Mouse (Mus musculus): ENCODE data around the gene Gtf3c4. TPM values are rescaled to one million over a fixed set of nuclear protein-coding genes. Genes with fewer than 3 reads are reported as not detected.

Gene Gtf3c4
- polyA plus RNA-seq, 1 experiment: 12.6 TPM

- H3K4me3 ChIP-seq (ENCODE audit: insufficient read depth, low read length): no peak overlapping the region
- H3K27ac ChIP-seq (ENCODE audit: insufficient read depth, low read length): no peak overlapping the region
- no peaks in the 10 kb centered on the region for H3K4me1 ChIP-seq (ENCODE audit: control insufficient read depth, insufficient read depth, low read length)
- TF ChIP-seq CTCF (IDR thresholded peaks at IDR 0.05; ENCODE audit: extremely low read depth, insufficient read depth, low read length) (no peak), POLR2A (IDR thresholded peaks at IDR 0.05; ENCODE audit: extremely low read depth, insufficient read depth, low read length) (no peak)
Measured at GRCm38 (mm10) chr2:28859303-28859702, 19.1 kb upstream of the Gtf3c4 start.

- no peak overlapping the region for H3K4me3 ChIP-seq (ENCODE audit: insufficient read depth, low read length)
Measured at GRCm38 (mm10) chr2:28855773-28856172, 15.6 kb upstream of the Gtf3c4 start.

GRCm38 (mm10) chr2:28852594-28852993 is 12.4 kb upstream of the Gtf3c4 start:
- H3K27ac ChIP-seq (ENCODE audit: insufficient read depth, low read length): no peak overlapping the region
- no peak overlapping the region for H3K4me3 ChIP-seq (ENCODE audit: insufficient read depth, low read length)
- TF ChIP-seq CTCF (IDR thresholded peaks at IDR 0.05; ENCODE audit: extremely low read depth, insufficient read depth, low read length): no peak
- no peak for TF ChIP-seq POLR2A (IDR thresholded peaks at IDR 0.05; ENCODE audit: extremely low read depth, insufficient read depth, low read length)
- no peaks in the 10 kb centered on the region for H3K4me1 ChIP-seq (ENCODE audit: control insufficient read depth, insufficient read depth, low read length)

More at GRCm38 (mm10) chr2:28855773-28856172, 15.6 kb upstream of the Gtf3c4 start:
- Histone ChIP-seq H3K27ac (ENCODE audit: insufficient read depth, low read length) (no peak overlapping the region), H3K4me1 (ENCODE audit: control insufficient read depth, insufficient read depth, low read length) (no peaks in the 10 kb centered on the region)
- TF ChIP-seq CTCF (IDR thresholded peaks at IDR 0.05; ENCODE audit: extremely low read depth, insufficient read depth, low read length): no peak
- no peak for TF ChIP-seq POLR2A (IDR thresholded peaks at IDR 0.05; ENCODE audit: extremely low read depth, insufficient read depth, low read length)

- no peak for TF ChIP-seq POLR2A (IDR thresholded peaks at IDR 0.05; ENCODE audit: extremely low read depth, insufficient read depth, low read length)
- no peak for TF ChIP-seq CTCF (IDR thresholded peaks at IDR 0.05; ENCODE audit: extremely low read depth, insufficient read depth, low read length)
- no peaks in the 10 kb centered on the region for H3K4me1 ChIP-seq (ENCODE audit: control insufficient read depth, insufficient read depth, low read length)
- no peak overlapping the region for H3K4me3 ChIP-seq (ENCODE audit: insufficient read depth, low read length)
- H3K27ac ChIP-seq (ENCODE audit: insufficient read depth, low read length): no peak overlapping the region
Measured at GRCm38 (mm10) chr2:28848879-28849278, 8.7 kb upstream of the Gtf3c4 start.

GRCm38 (mm10) chr2:28842042-28842441 is 1.9 kb upstream of the Gtf3c4 start:
- TF ChIP-seq POLR2A (IDR thresholded peaks at IDR 0.05; ENCODE audit: extremely low read depth, insufficient read depth, low read length) (no peak), CTCF (IDR thresholded peaks at IDR 0.05; ENCODE audit: extremely low read depth, insufficient read depth, low read length) (no peak)
- Histone ChIP-seq H3K4me1 (ENCODE audit: control insufficient read depth, insufficient read depth, low read length) (peaks cover 3% of the 10 kb centered on the region; the same call in 1 of the 2 replicates), H3K27ac (ENCODE audit: insufficient read depth, low read length) (no peak overlapping the region), H3K4me3 (ENCODE audit: insufficient read depth, low read length) (no peak overlapping the region)

- Histone ChIP-seq H3K4me1 (ENCODE audit: control insufficient read depth, insufficient read depth, low read length) (peaks cover 5% of the 10 kb centered on the region; the same call in 1 of the 2 replicates), H3K27ac (ENCODE audit: insufficient read depth, low read length) (peak overlapping the region; percentile 72; the same call in 1 of the 2 replicates), H3K4me3 (ENCODE audit: insufficient read depth, low read length) (peak overlapping the region; percentile 94)
- TF ChIP-seq CTCF (IDR thresholded peaks at IDR 0.05; ENCODE audit: extremely low read depth, insufficient read depth, low read length) (no peak), POLR2A (IDR thresholded peaks at IDR 0.05; ENCODE audit: extremely low read depth, insufficient read depth, low read length) (no peak)
Measured at GRCm38 (mm10) chr2:28839501-28840221, 499 bp downstream of the Gtf3c4 start.

GRCm38 (mm10) chr2:28836181-28836940 is 3.8 kb downstream of the Gtf3c4 start:
- Histone ChIP-seq H3K4me3 (ENCODE audit: insufficient read depth, low read length) (no peak overlapping the region), H3K27ac (ENCODE audit: insufficient read depth, low read length) (no peak overlapping the region), H3K4me1 (ENCODE audit: control insufficient read depth, insufficient read depth, low read length) (peaks cover 5% of the 10 kb centered on the region; the same call in 1 of the 2 replicates)
- TF ChIP-seq CTCF (IDR thresholded peaks at IDR 0.05; ENCODE audit: extremely low read depth, insufficient read depth, low read length): no peak
- TF ChIP-seq POLR2A (IDR thresholded peaks at IDR 0.05; ENCODE audit: extremely low read depth, insufficient read depth, low read length): no peak

GRCm38 (mm10) chr2:28829265-28829664 is 10.9 kb downstream of the Gtf3c4 start:
- no peak overlapping the region for H3K4me3 ChIP-seq (ENCODE audit: insufficient read depth, low read length)
- H3K4me1 ChIP-seq (ENCODE audit: control insufficient read depth, insufficient read depth, low read length): no peaks in the 10 kb centered on the region
- H3K27ac ChIP-seq (ENCODE audit: insufficient read depth, low read length): no peak overlapping the region
- 0 out of 2 replicates have a peak, but pooled peaks have one; percentile 4 for TF ChIP-seq CTCF (IDR thresholded peaks at IDR 0.05; ENCODE audit: extremely low read depth, insufficient read depth, low read length)
- TF ChIP-seq POLR2A (IDR thresholded peaks at IDR 0.05; ENCODE audit: extremely low read depth, insufficient read depth, low read length): no peak

- H3K27ac ChIP-seq (ENCODE audit: insufficient read depth, low read length): no peak overlapping the region
- no peak overlapping the region for H3K4me3 ChIP-seq (ENCODE audit: insufficient read depth, low read length)
- H3K4me1 ChIP-seq (ENCODE audit: control insufficient read depth, insufficient read depth, low read length): no peaks in the 10 kb centered on the region
- TF ChIP-seq CTCF (IDR thresholded peaks at IDR 0.05; ENCODE audit: extremely low read depth, insufficient read depth, low read length) (no peak), POLR2A (IDR thresholded peaks at IDR 0.05; ENCODE audit: extremely low read depth, insufficient read depth, low read length) (no peak)
Measured at GRCm38 (mm10) chr2:28818866-28819265, 21.3 kb downstream of the Gtf3c4 start.
